ENCODE assay signal across 26 mouse cellular contexts in the genomic region with DNA sequence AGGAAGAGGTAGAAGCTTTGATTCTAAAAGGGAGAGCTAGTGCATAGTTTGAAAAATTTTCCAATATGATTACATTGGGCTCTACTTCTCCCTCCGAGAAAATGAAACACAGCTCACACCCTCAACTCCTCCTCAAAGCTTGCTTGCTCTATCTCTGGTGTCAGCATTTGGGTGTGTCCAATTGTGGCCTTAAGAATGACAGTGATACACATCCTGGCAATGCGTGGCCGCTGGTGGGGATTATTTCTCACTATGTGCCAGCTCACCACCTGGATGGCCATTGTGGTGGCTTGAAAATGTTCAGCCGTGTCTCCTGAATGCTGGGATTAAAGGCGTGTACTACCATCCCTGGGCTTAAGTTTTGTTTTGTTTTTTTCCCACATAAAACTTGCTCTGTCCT.
DNase-seq lines count a peak whose midpoint lies in the region; ATAC-seq lines count a peak whose summit lies in the region.
"Had no signal": no experiment of that assay in that cellular context is flagged by ENCODE, and none has a peak within 500 bp of the region (broad histone marks: within the 10 kb centered on the region; RNA-seq: fewer than 3 reads in every experiment).

No protein-coding gene starts in this region.

- no peaks in the 10 kb centered on the region for H3K9me3 ChIP-seq in megakaryocyte, embryonic 14.5 days
- no peaks in the 10 kb centered on the region for H3K9me3 ChIP-seq in liver, embryonic 16.5 days (replicated peaks; ENCODE audit: control insufficient read depth, low read length)
- H3K9me3 ChIP-seq in neural tube, embryonic 15.5 days (replicated peaks) = no peaks in the 10 kb centered on the region
- H3K9me3 ChIP-seq: embryonic facial prominence, embryonic 10.5 days; forebrain, embryonic 15.5 days; heart, embryonic 15.5 days; hindbrain, embryonic 15.5 days; limb, embryonic 12.5 days had no signal

- H3K4me3 ChIP-seq in megakaryocyte, embryonic 14.5 days (replicated peaks) = peak overlapping the region; percentile 57
- H3K4me3 ChIP-seq in liver, embryonic 16.5 days (ENCODE audit: low read depth, low read length) = no peak overlapping the region
- H3K4me3 ChIP-seq in neural tube, embryonic 15.5 days (replicated peaks) = no peak overlapping the region
- H3K4me3 ChIP-seq: embryonic facial prominence, embryonic 10.5 days; forebrain, embryonic 15.5 days; heart, embryonic 15.5 days; hindbrain, embryonic 15.5 days; limb, embryonic 12.5 days had no signal

- peaks cover 6% of the 10 kb centered on the region for H3K27me3 ChIP-seq in megakaryocyte, embryonic 14.5 days (replicated peaks)
- no peaks in the 10 kb centered on the region for H3K27me3 ChIP-seq in liver, embryonic 16.5 days (ENCODE audit: control insufficient read depth, insufficient read depth, low read depth, low read length)
- no peaks in the 10 kb centered on the region for H3K27me3 ChIP-seq in neural tube, embryonic 15.5 days (replicated peaks)
- H3K27me3 ChIP-seq: CH12.LX; forebrain, embryonic 15.5 days; hindbrain, embryonic 15.5 days; limb, embryonic 12.5 days had no signal

- whole genome bisulfite sequencing in liver, embryonic 16.5 days (ENCODE audit: insufficient replicate concordance) = 24% methylated on average over 5 of the region's 5 CpGs
- WGBS in neural tube, embryonic 15.5 days = 94% methylated on average over 5 of the region's 5 CpGs

- DNase-seq in liver = peak; percentile 38
- DNase-seq in yolk sac, embryonic 10.5 days (ENCODE audit: low spot score) = no peak
- no peak for DNase-seq in kidney, postnatal 25 days
- DNase-seq: adrenal gland, postnatal 10 days; B cell, adult 2 months; cerebellum, adult 11 months; cerebellum, adult 9-11 months; gastrocnemius, postnatal 14 days; kidney, adult 9 months; kidney, postnatal 36 days; lung, adult 2 months; right cerebral cortex, postnatal 25 days; spleen, adult 18-20 months had no signal

- no peak overlapping the region for H3K9ac ChIP-seq in liver, embryonic 16.5 days (ENCODE audit: low read depth, low read length)
- H3K9ac ChIP-seq in neural tube, embryonic 15.5 days (replicated peaks) = no peak overlapping the region
- H3K9ac ChIP-seq: forebrain, embryonic 15.5 days; heart, embryonic 15.5 days; hindbrain, embryonic 15.5 days; limb, embryonic 12.5 days had no signal

- H3K4me1 ChIP-seq in megakaryocyte, embryonic 14.5 days = peaks cover 84% of the 10 kb centered on the region
- H3K4me1 ChIP-seq in liver, embryonic 16.5 days (ENCODE audit: control insufficient read depth, low read depth, low read length) = peaks cover 31% of the 10 kb centered on the region
- H3K4me1 ChIP-seq in neural tube, embryonic 15.5 days = peaks cover 15% of the 10 kb centered on the region
- H3K4me1 ChIP-seq: hindbrain, embryonic 15.5 days had no signal

- H3K4me2 ChIP-seq in liver, embryonic 16.5 days (ENCODE audit: low read depth, low read length) = peak overlapping the region; percentile 36
- no peak overlapping the region for H3K4me2 ChIP-seq in neural tube, embryonic 15.5 days
- H3K4me2 ChIP-seq: forebrain, embryonic 15.5 days; heart, embryonic 15.5 days; hindbrain, embryonic 15.5 days; limb, embryonic 12.5 days; midbrain, embryonic 11.5 days had no signal

- H3K27ac ChIP-seq in liver, embryonic 16.5 days (ENCODE audit: low read length) = no peak overlapping the region
- H3K27ac ChIP-seq in neural tube, embryonic 15.5 days (replicated peaks) = no peak overlapping the region
- H3K27ac ChIP-seq: embryonic facial prominence, embryonic 10.5 days; forebrain, embryonic 15.5 days; heart, embryonic 15.5 days; hindbrain, embryonic 15.5 days; limb, embryonic 12.5 days had no signal

- ATAC-seq in megakaryocyte, adult 5-6 weeks (ENCODE audit: poor library complexity, severe bottlenecking) = no peak
- ATAC-seq in liver, embryonic 16.5 days (ENCODE audit: low read depth) = peak; percentile 44; the same call in 1 of the 2 replicates
- ATAC-seq in neural tube, embryonic 15.5 days (ENCODE audit: low FRiP score) = no peak
- ATAC-seq: activated CD4-positive, CD25-positive, alpha-beta regulatory T cell, adult 4 months; forebrain, embryonic 15.5 days had no signal

- H3K36me3 ChIP-seq in megakaryocyte, embryonic 14.5 days (replicated peaks; ENCODE audit: low read length) = peaks cover 6% of the 10 kb centered on the region
- H3K36me3 ChIP-seq in liver, embryonic 16.5 days (ENCODE audit: control insufficient read depth, insufficient read depth) = no peaks in the 10 kb centered on the region
- H3K36me3 ChIP-seq in neural tube, embryonic 15.5 days = no peaks in the 10 kb centered on the region
- H3K36me3 ChIP-seq: embryonic facial prominence, embryonic 10.5 days; forebrain, embryonic 15.5 days; G1E; heart, embryonic 15.5 days; hindbrain, embryonic 15.5 days; limb, embryonic 12.5 days had no signal
